Mouse (Mus musculus): ENCODE data around the gene Foxn2. TPM values are rescaled to one million over a fixed set of nuclear protein-coding genes. Genes with fewer than 3 reads are reported as not detected.

Foxn2 gene
- polyA plus RNA-seq, 1 experiment from 2014 or later, result 12.9 TPM

- Histone ChIP-seq H3K4me1 (no peaks in the 10 kb centered on the region), H3K9me3 (no peaks in the 10 kb centered on the region), H3K27me3 (no peaks in the 10 kb centered on the region), H3K4me3 (no peak overlapping the region), H3K9ac (replicated peaks) (no peak overlapping the region), H3K36me3 (0 out of 2 replicates have a peak, but pooled peaks cover 4% of the 10 kb centered on the region), H3K4me2 (replicated peaks) (no peak overlapping the region), H3K27ac (replicated peaks) (no peak overlapping the region)
- WGBS, result 94% methylated on average over 10 of the region's 10 CpGs
- no peak for ATAC-seq (ENCODE audit: low FRiP score, low read depth)
Observed at GRCm38 (mm10) chr17:88480369-88480768, 39.9 kb downstream of the Foxn2 start.

- H3K27ac ChIP-seq (replicated peaks), result no peak overlapping the region
- H3K9ac ChIP-seq (replicated peaks), result no peak overlapping the region
- H3K4me1 ChIP-seq, result no peaks in the 10 kb centered on the region
- 87% methylated on average over 2 of the region's 2 CpGs for WGBS
- H3K27me3 ChIP-seq, result no peaks in the 10 kb centered on the region
- 0 out of 2 replicates have a peak, but pooled peaks cover 4% of the 10 kb centered on the region for H3K36me3 ChIP-seq
- no peak overlapping the region for H3K4me2 ChIP-seq (replicated peaks)
- H3K9me3 ChIP-seq, result no peaks in the 10 kb centered on the region
- ATAC-seq (ENCODE audit: low FRiP score, low read depth), result no peak
- H3K4me3 ChIP-seq, result no peak overlapping the region
Observed at GRCm38 (mm10) chr17:88481062-88481461, 40.6 kb downstream of the Foxn2 start.

- Histone ChIP-seq H3K4me1 (no peaks in the 10 kb centered on the region), H3K27ac (replicated peaks) (no peak overlapping the region), H3K4me3 (no peak overlapping the region), H3K4me2 (replicated peaks) (no peak overlapping the region), H3K27me3 (no peaks in the 10 kb centered on the region), H3K9me3 (no peaks in the 10 kb centered on the region), H3K9ac (replicated peaks) (no peak overlapping the region), H3K36me3 (peaks cover 6% of the 10 kb centered on the region)
- 90% methylated on average over 3 of the region's 3 CpGs for WGBS
- no peak for ATAC-seq (ENCODE audit: low FRiP score, low read depth)
Observed at GRCm38 (mm10) chr17:88481587-88481986, 41.1 kb downstream of the Foxn2 start.

DNA sequence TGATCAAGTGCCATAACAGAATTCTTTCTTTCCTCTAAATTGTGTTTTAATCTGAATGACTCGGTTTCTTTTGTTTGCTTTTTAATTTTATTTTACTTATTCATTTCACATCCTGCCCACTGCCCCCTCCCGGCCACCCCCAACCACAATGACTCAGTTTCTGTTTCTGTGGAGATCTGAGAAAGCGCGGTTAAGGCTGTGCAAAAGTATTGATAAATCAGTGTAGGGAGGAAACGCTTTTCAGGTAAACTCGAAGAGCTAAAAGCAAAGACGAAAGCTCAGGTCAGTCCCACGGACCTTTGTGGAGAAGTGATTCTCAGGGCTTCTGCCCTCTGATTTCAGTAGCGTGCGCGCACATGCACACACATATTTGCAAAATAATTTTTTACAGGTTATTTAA, 44.0 kb downstream of the Foxn2 start:
- no peaks in the 10 kb centered on the region for H3K27me3 ChIP-seq
- no peak overlapping the region for H3K4me3 ChIP-seq
- WGBS, result 94% methylated on average over 11 of the region's 11 CpGs
- no peaks in the 10 kb centered on the region for H3K9me3 ChIP-seq
- H3K4me2 ChIP-seq (replicated peaks), result no peak overlapping the region
- H3K27ac ChIP-seq (replicated peaks), result no peak overlapping the region
- H3K36me3 ChIP-seq, result peaks cover 7% of the 10 kb centered on the region
- H3K4me1 ChIP-seq, result no peaks in the 10 kb centered on the region
- no peak for ATAC-seq (ENCODE audit: low FRiP score, low read depth)
- no peak overlapping the region for H3K9ac ChIP-seq (replicated peaks)

DNA sequence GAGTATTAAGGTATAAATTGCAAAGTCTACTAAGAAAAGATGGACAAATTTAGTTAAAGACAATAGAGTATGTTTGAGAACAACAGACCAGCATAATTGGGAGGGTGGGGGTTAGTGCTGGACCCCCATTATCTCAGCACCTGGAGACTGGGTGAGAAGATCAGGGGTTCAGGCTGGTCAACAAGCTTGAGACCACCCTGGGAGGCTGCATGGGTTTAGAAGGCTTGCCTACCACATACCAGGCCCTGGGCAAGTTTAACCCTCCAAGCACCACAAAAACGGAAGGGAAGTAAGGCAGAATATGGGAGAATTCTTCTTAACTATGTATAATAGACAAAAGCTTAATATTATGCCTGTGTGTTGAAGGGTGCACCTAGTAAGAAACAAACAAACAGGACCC, 44.4 kb downstream of the Foxn2 start:
- Histone ChIP-seq H3K36me3 (peaks cover 7% of the 10 kb centered on the region), H3K4me3 (no peak overlapping the region), H3K27ac (replicated peaks) (no peak overlapping the region), H3K4me1 (no peaks in the 10 kb centered on the region), H3K9me3 (no peaks in the 10 kb centered on the region), H3K27me3 (no peaks in the 10 kb centered on the region), H3K9ac (replicated peaks) (no peak overlapping the region), H3K4me2 (replicated peaks) (no peak overlapping the region)
- WGBS, result 81% methylated on average over 1 of the region's 1 CpGs
- no peak for ATAC-seq (ENCODE audit: low FRiP score, low read depth)

DNA sequence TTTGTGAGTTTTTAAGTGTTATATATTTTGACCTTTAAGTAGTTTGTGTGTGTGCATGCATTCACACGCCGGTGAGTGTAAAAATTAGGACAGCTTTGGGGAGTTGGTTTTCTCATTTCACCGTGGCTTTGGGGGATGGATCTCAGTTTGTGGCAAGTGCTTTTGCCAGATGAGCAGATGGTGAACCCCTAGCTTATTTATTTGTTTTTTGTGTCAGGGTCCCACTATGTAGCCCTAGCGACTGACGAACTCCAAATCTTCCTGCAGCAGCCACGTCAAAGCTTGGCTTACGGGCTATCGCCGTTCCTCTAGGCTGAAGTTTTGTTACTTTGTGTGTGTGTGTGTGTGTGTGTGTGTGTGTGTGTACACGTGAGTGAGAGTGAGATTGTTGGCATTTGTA, 50.0 kb downstream of the Foxn2 start:
- no peaks in the 10 kb centered on the region for H3K27me3 ChIP-seq
- no peak overlapping the region for H3K27ac ChIP-seq (replicated peaks)
- WGBS, result 94% methylated on average over 10 of the region's 10 CpGs
- H3K4me2 ChIP-seq (replicated peaks), result no peak overlapping the region
- peaks cover 20% of the 10 kb centered on the region for H3K4me1 ChIP-seq
- H3K4me3 ChIP-seq, result no peak overlapping the region
- H3K9me3 ChIP-seq, result no peaks in the 10 kb centered on the region
- H3K36me3 ChIP-seq, result peaks cover 15% of the 10 kb centered on the region
- no peak for ATAC-seq (ENCODE audit: low FRiP score, low read depth)
- H3K9ac ChIP-seq (replicated peaks), result no peak overlapping the region

GRCm38 (mm10) chr17:88491366-88492106, 51.0 kb downstream of the Foxn2 start:
- peaks cover 11% of the 10 kb centered on the region for H3K36me3 ChIP-seq
- H3K9ac ChIP-seq (replicated peaks), result no peak overlapping the region
- no peaks in the 10 kb centered on the region for H3K9me3 ChIP-seq
- H3K4me3 ChIP-seq, result no peak overlapping the region
- H3K27ac ChIP-seq (replicated peaks), result no peak overlapping the region
- H3K27me3 ChIP-seq, result no peaks in the 10 kb centered on the region
- ATAC-seq (ENCODE audit: low FRiP score, low read depth), result no peak
- no peak overlapping the region for H3K4me2 ChIP-seq (replicated peaks)
- 97% methylated on average over 13 of the region's 13 CpGs for WGBS
- peaks cover 20% of the 10 kb centered on the region for H3K4me1 ChIP-seq

GRCm38 (mm10) chr17:88492107-88492460, 51.6 kb downstream of the Foxn2 start:
- Histone ChIP-seq H3K27ac (replicated peaks) (no peak overlapping the region), H3K4me3 (no peak overlapping the region), H3K9me3 (no peaks in the 10 kb centered on the region), H3K4me1 (peaks cover 20% of the 10 kb centered on the region), H3K36me3 (peaks cover 8% of the 10 kb centered on the region; the same call in 1 of the 2 replicates), H3K4me2 (replicated peaks) (no peak overlapping the region), H3K9ac (replicated peaks) (no peak overlapping the region), H3K27me3 (no peaks in the 10 kb centered on the region)
- WGBS, result 98% methylated on average over 5 of the region's 5 CpGs
- no peak for ATAC-seq (ENCODE audit: low FRiP score, low read depth)

GRCm38 (mm10) chr17:88493551-88493950, 53.0 kb downstream of the Foxn2 start:
- no peak overlapping the region for H3K4me3 ChIP-seq
- H3K27me3 ChIP-seq, result no peaks in the 10 kb centered on the region
- H3K9ac ChIP-seq (replicated peaks), result no peak overlapping the region
- peaks cover 20% of the 10 kb centered on the region for H3K4me1 ChIP-seq
- H3K36me3 ChIP-seq, result peaks cover 8% of the 10 kb centered on the region; the same call in 1 of the 2 replicates
- no peaks in the 10 kb centered on the region for H3K9me3 ChIP-seq
- ATAC-seq (ENCODE audit: low FRiP score, low read depth), result no peak; the same call in 1 of the 2 replicates
- peak overlapping the region; percentile 47; the same call in 1 of the 2 replicates for H3K4me2 ChIP-seq (replicated peaks)
- H3K27ac ChIP-seq (replicated peaks), result peak overlapping the region; percentile 94
- WGBS, result 59% methylated on average over 9 of the region's 9 CpGs

DNA sequence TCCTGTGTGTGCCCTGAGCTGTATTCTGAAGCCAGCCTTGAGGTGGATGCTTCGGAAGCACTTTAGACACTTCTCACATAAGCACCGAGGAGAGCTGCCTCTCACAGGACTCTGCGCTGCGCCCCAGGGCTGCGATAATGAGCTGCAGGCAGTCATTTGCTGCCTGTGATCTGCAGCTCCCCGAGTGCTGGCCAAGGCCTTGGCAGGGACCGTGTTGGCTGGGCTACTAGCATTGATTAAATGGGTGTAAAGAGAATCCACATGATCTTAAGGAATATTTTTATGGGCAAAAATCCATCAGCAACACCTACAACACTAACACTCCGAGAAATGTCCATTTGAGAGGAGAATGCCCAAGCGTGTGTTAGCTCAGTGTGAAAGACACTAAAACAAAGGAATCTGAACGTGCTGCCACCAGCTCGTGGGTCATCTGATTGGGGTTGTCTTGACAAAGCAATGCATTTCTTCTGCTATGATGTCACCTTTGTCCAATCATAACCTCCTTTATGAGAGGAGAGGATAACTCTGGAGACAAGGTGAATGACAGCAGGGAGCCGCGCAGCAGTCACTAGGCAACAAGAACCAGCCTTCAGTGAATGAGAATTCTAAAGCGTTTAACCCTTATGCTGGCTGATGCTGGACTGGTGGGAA, 53.7 kb downstream of the Foxn2 start:
- Histone ChIP-seq H3K4me2 (replicated peaks) (peak overlapping the region; percentile 47), H3K27ac (replicated peaks) (peak overlapping the region; percentile 94), H3K4me3 (0 out of 2 replicates have a peak overlapping the region, but pooled peaks have one; percentile 9), H3K9me3 (no peaks in the 10 kb centered on the region), H3K4me1 (peaks cover 20% of the 10 kb centered on the region), H3K27me3 (no peaks in the 10 kb centered on the region), H3K9ac (replicated peaks) (peak overlapping the region; percentile 43; the same call in 1 of the 2 replicates), H3K36me3 (peaks cover 8% of the 10 kb centered on the region; the same call in 1 of the 2 replicates)
- 19% methylated on average over 14 of the region's 14 CpGs for WGBS
- ATAC-seq (ENCODE audit: low FRiP score, low read depth), result peak; percentile 92

- Histone ChIP-seq H3K27ac (replicated peaks) (peak overlapping the region; percentile 94), H3K4me3 (0 out of 2 replicates have a peak overlapping the region, but pooled peaks have one; percentile 9), H3K36me3 (peaks cover 8% of the 10 kb centered on the region; the same call in 1 of the 2 replicates), H3K9ac (replicated peaks) (peak overlapping the region; percentile 32), H3K4me2 (replicated peaks) (peak overlapping the region; percentile 47), H3K9me3 (no peaks in the 10 kb centered on the region), H3K4me1 (peaks cover 20% of the 10 kb centered on the region), H3K27me3 (no peaks in the 10 kb centered on the region)
- 25% methylated on average over 10 of the region's 10 CpGs for WGBS
- ATAC-seq (ENCODE audit: low FRiP score, low read depth), result peak; percentile 66
Observed at GRCm38 (mm10) chr17:88494772-88495132, 54.2 kb downstream of the Foxn2 start.

GRCm38 (mm10) chr17:88498090-88498682, 57.7 kb downstream of the Foxn2 start:
- no peaks in the 10 kb centered on the region for H3K27me3 ChIP-seq
- no peak overlapping the region for H3K4me2 ChIP-seq (replicated peaks)
- 69% methylated on average over 5 of the region's 5 CpGs for WGBS
- no peak overlapping the region for H3K9ac ChIP-seq (replicated peaks)
- H3K4me3 ChIP-seq, result no peak overlapping the region
- no peaks in the 10 kb centered on the region for H3K36me3 ChIP-seq
- H3K9me3 ChIP-seq, result no peaks in the 10 kb centered on the region
- H3K4me1 ChIP-seq, result peaks cover 20% of the 10 kb centered on the region
- ATAC-seq (ENCODE audit: low FRiP score, low read depth), result no peak
- no peak overlapping the region for H3K27ac ChIP-seq (replicated peaks)
